In the genomic region with DNA sequence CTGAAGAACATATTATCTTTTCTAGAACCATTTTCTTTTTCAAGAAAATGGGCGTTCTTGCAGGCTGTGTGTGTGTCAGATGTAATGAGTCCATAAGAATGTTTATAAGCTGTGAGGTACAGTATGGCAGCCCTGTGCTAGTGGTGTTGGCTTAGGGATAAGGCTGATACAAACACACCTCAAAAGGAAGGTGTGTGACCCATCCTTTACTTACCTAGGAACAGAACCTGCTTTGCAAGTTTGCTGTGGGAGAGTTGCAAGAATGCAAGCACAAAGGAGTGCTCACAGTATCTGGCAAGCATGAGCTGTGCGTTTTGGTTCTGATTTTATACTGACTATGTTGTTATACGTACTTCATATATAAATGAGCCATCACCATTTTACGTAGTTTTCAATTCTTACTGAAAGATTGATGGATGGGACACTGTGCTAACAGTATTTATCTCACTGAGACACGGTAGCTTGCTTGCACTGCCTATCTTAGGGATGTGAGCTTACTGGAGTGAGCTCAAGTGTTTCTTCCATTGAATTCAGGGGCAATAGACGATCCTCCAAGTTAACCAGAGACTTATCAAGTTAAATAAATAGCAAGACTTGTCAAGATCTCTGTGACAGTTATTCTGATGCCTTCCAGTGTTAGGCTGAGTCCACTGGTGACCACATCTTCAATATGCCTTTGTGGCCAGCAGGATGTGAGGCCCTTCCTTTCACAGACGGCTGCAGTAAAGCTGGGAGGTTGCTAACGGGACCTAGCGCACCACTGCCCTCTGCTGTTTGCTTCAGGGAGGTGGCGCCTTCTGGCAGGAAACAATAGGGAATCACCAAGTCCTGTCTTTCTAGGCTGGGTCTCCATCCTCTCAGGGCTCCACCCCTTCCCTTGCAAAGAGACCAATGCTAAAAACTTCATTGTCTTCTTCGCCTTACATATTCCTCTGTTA, we compare ENCODE assay signal across 9 mouse cellular contexts.
A peak's percentile ranks its signal among the peaks of the same experiment; 100 is the strongest.
DNase-seq lines count a peak whose midpoint lies in the region; ATAC-seq and TF ChIP-seq lines count a peak whose summit lies in the region.
"Had no signal": no experiment of that assay in that cellular context is flagged by ENCODE, and none has a peak within 500 bp of the region (broad histone marks: within the 10 kb centered on the region; RNA-seq: fewer than 3 reads in every experiment).

No protein-coding gene starts in this region.

- DNase-seq in WW6 (ENCODE audit: low read depth, low spot score): peak; percentile 45
- DNase-seq in cerebellum, postnatal 25 days: peak; percentile 68 to 82
- DNase-seq in gastrocnemius, postnatal 10 days: peak; percentile 71
- DNase-seq in left cerebral cortex, adult 2 months (ENCODE audit: extremely low spot score in 1 of 2, low spot score in 2 of 2): peak; percentile 67 to 69
- DNase-seq in midbrain, embryonic 11.5 days (ENCODE audit: low spot score, missing footprints): peak; percentile 98
- peak; percentile 78 for DNase-seq in right cerebral cortex, postnatal 4 days
- peak; percentile 37 to 73 for DNase-seq in urinary bladder, postnatal 4 days (ENCODE audit: low spot score in 2 of 2)

- no peaks in the 10 kb centered on the region for H3K9me3 ChIP-seq in midbrain, embryonic 11.5 days (ENCODE audit: control insufficient read depth, low read length)

- ATAC-seq in inflammation-experienced regulatory T-cells, adult 6 months: peak; percentile 89
- peak; percentile 94 for ATAC-seq in midbrain, embryonic 11.5 days (ENCODE audit: low FRiP score)

- intact Hi-C loops in left cerebral cortex, adult 2 months (cut with DNase I): loop anchor here (1.0 to 5.0 kb wide), 5 partner anchors 48 to 1212 kb away; no protein-coding TSS in a partner anchor

- WGBS in midbrain, embryonic 11.5 days: 46% methylated on average over 11 of the region's 11 CpGs

- no peak overlapping the region for H3K4me2 ChIP-seq in midbrain, embryonic 11.5 days

- H3K4me1 ChIP-seq in midbrain, embryonic 11.5 days (ENCODE audit: control insufficient read depth, insufficient read depth, low read length): no peaks in the 10 kb centered on the region

- H3K27me3 ChIP-seq in midbrain, embryonic 11.5 days (ENCODE audit: control insufficient read depth, insufficient read depth, low read length): no peaks in the 10 kb centered on the region

- peak; percentile 75 for TF ChIP-seq CTCF in left cerebral cortex, adult 2 months (IDR thresholded peaks at IDR 0.05)

- no peak overlapping the region for H3K4me3 ChIP-seq in left cerebral cortex, adult 2 months
- H3K4me3 ChIP-seq in midbrain, embryonic 11.5 days (ENCODE audit: low read depth, low read length): no peak overlapping the region

- H3K36me3 ChIP-seq in midbrain, embryonic 11.5 days (ENCODE audit: control insufficient read depth, insufficient read depth, low read length): no peaks in the 10 kb centered on the region

- H3K27ac ChIP-seq in left cerebral cortex, adult 2 months: peak overlapping the region; percentile 29
- no peak overlapping the region for H3K27ac ChIP-seq in midbrain, embryonic 11.5 days (ENCODE audit: low read depth, low read length)
- H3K27ac ChIP-seq: macrophage had no signal

- no peak overlapping the region for H3K9ac ChIP-seq in midbrain, embryonic 11.5 days (ENCODE audit: low read length)

Comparison
In these comparisons a context has a peak if more than half of its experiments do, and no peak if none do; other contexts are left out.
1. DNase-seq: peak in every context shown above with its lines; median percentile 98 in midbrain, embryonic 11.5 days; 78 in right cerebral cortex, postnatal 4 days; 75 in cerebellum, postnatal 25 days; 71 in gastrocnemius, postnatal 10 days; 68 in left cerebral cortex, adult 2 months; 55 in urinary bladder, postnatal 4 days; 45 in WW6.